ENCODE assay signal across 16 mouse cellular contexts in the genomic region with DNA sequence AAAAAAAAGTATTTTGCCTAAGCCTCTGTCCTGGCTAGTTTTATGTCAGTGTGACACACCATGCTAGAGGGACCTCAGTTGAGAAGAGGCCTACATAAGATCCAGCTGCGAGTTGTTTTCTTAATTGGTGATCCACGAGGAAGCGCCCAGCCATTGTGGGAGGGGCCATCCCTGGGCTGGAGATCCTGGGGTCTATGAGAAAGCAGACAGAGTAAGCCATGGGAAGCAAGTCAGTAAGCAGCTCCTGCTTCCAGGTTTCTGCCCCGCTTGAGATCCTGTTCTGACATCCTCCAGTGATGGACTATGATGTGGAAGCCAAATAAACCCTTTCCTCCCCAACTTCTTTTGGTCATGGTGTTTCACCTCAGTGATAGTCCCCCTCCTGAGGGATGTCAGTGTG.
"Had no signal": no experiment of that assay in that cellular context is flagged by ENCODE, and none has a peak within 500 bp of the region (broad histone marks: within the 10 kb centered on the region; RNA-seq: fewer than 3 reads in every experiment).

No protein-coding gene starts in this region.

- DNase-seq: retina, postnatal 1 day; right cerebral cortex, adult 18-20 months; right cerebral cortex, postnatal 14 days; right cerebral cortex, postnatal 25 days; right cerebral cortex, postnatal 4 days; spleen, adult 18-20 months; thymus, adult 18-20 months; thymus, adult 2 months; thymus, postnatal 14 days; thymus, postnatal 25 days; thymus, postnatal 36 days; thymus, postnatal 4 days had no signal

- H3K27me3 ChIP-seq: neural tube, embryonic 13.5 days; neural tube, embryonic 15.5 days; stomach, embryonic 15.5 days had no signal

- H3K4me3 ChIP-seq: neural tube, embryonic 13.5 days; neural tube, embryonic 15.5 days; stomach, embryonic 15.5 days had no signal

- H3K4me1 ChIP-seq: neural tube, embryonic 13.5 days; neural tube, embryonic 15.5 days had no signal

- H3K9me3 ChIP-seq: neural tube, embryonic 13.5 days; neural tube, embryonic 15.5 days; stomach, embryonic 15.5 days had no signal

- H3K36me3 ChIP-seq: neural tube, embryonic 13.5 days; neural tube, embryonic 15.5 days; stomach, embryonic 15.5 days had no signal

- H3K27ac ChIP-seq: neural tube, embryonic 13.5 days; neural tube, embryonic 15.5 days; stomach, embryonic 15.5 days; stomach, postnatal 0 days had no signal

- H3K4me2 ChIP-seq: neural tube, embryonic 13.5 days; neural tube, embryonic 15.5 days; stomach, embryonic 15.5 days had no signal

- H3K9ac ChIP-seq: neural tube, embryonic 13.5 days; neural tube, embryonic 15.5 days; stomach, embryonic 15.5 days had no signal
